Mouse (Mus musculus): ENCODE data around the gene Gtf2ird2.

Gtf2ird2 gene

DNA sequence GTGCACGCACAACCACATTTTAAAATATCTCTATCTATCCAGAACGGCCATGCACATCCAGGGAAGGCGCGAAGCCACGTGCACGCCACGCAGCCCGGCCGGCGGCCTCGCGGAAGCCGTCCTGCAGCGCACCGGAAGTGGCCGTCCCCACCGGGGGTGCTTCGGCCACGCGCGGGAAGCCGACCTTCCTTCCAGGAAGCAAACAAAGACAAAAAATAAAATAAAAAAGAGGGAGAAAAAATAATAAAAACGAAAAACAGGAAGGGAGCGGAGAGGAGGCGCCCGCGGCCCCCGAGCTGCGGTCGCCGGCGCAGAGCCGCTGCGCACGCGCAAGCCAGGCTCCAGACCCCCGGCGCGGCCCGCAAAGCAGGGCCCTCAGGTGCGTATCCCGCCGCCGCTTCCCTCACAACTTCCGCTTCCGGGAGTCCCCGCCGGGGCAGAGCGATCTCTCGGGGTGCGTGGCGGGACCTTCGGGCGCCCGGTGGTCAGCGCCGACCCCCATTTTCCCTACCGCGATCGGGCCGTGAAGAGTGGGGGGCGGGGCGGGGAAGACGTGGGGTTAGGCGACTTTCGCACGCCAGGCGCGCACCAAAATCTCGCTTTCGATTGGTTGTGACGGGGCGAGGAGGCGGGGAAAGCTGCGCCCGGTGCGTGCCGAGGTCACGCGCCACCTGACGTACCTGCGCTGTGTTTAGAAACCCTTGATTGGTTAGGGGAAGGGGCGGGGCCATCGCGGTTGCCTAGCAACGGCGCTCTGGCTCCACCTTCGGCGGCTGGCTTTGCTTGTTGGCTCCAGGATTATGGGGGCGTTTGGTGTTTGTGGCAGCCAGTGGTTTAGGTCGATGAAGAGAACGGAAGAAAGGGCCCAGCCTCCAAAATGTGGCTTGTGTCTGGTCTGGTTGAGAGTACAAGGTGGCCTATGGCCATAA, at the start of gene Gtf2ird2:
TSS of gene Gtf2ird2 (plus strand) at position 140 of the 929 bp plus-strand sequence.
- DNase-seq, result peak; percentile 99 to 100

DNA sequence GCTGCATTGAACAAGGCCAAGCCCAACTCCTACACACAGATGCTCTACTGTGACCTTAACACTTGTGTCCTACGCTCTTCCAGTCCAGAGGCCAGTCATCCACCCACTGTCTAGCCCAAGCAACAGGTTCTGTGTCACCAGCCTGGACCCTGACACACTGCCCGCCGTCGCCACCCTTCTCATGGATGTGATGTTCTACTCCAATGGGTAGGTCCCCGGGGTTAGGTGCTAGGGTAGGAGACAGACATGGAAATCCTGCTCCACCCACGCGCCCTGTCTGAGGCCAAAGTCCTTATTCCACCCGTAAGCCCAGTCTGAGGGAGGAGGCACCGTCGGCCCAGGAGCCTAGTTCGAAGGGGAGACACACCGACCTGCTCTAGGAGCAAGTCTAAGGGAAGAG, 47.8 kb upstream of the Gtf2ird2 start:
- no peak for DNase-seq

GRCm38 (mm10) chr5:134137933-134138332, 45.9 kb upstream of the Gtf2ird2 start:
- DNase-seq, result no peak

DNA sequence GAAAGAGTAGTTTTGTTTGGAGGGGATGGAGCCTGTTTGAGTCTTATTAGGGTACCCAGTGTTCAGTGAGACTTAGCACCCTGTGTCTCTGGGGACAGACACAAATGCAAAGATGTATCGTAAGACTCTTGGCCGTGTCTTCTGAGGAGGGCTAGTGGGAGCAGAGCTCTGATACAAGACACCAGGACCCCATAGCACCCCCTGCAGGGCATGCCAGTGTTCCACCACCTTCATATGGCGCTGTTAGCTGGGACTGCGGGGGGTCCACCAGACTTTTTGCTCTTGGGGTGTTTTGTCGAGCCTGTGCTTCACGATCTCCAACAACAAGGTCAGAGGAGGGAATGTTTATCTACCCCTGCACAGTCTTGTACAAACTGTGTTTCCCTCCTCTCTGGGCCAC, 44.4 kb upstream of the Gtf2ird2 start:
- DNase-seq, result no peak

DNA sequence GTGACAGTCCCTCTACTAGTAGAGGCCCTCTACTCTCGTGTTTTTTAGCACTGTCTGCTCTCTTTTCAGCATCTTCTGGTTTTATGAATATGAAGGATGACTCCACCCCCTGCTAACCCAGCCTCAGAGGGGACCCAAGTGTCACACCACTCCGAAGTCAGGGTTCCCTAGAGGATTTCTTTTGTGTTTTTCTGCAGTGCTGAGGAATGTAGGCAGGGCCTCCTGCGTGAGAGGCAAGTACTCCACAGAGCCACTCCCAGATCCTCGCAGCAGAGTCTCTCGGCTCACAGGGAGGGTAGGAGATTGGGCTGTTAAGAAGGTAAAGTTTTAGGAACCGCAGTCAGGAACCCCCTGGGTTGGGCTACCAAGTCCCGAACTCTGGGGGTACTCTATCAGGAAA, 42.6 kb upstream of the Gtf2ird2 start:
- DNase-seq, result no peak

DNA sequence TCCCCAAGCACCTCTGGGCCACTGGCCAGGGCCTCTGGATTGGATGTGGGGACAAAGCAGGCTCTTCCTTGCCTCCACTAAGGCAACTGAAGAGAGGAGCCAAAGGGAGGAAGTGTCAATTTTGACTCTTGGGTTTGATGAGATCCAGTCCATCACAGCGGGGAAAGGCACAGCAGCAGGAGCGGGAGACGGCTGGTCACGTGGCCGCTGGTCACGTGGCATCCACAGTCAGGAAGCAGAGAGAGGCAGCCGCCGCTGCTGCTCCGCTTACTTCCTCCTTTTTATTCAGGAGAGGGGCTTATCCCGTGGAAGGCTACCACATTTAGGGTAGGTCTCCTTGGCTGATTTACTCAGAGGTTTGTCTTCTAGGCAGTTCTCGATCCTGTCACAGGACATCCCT, 41.4 kb upstream of the Gtf2ird2 start:
- no peak for DNase-seq

DNA sequence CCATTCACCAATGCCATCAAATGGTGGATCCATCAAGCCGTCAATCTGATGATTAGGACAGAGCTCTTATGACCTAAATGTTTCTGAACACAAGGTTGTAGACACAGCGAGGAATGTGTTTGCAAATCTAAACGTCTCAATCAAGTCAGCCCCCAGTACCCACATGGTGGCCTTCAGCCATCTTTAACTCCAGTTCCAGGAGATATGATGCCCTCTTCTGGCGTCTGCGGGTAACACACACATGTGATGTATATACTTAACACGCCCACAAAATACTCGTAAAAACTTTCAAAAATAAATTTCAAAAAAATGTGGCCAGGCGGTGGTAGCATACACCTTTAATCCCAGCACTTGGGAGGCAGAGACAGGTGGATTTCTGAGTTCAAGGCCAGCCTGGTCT, 38.8 kb upstream of the Gtf2ird2 start:
- DNase-seq, result no peak

- DNase-seq, result no peak
These were observed 36.5 kb upstream of the Gtf2ird2 start for GRCm38 (mm10) chr5:134147194-134147753.

DNA sequence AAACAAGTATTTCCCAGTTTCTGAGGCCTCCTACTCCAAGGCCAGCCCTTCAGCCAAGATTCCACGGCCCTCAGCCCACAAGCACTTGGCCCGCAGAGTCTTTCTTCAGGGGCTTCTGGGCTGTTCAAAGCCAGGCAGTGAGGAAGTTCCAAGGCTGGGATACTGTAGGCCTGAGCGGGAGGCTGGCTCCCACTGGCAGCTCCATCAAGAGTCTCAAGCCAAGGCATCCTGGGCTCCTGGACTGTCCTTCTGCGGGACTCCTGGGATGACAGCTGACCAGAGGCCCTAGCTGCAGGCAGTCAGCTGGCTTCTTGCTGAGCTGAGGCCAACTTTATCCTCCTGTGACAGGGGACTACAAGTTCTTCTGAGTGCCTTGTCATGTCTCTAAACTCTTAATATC, 35.7 kb upstream of the Gtf2ird2 start:
- DNase-seq, result peak in 1 of 2 experiments; percentile 23

GRCm38 (mm10) chr5:134151895-134152294, 31.9 kb upstream of the Gtf2ird2 start:
- DNase-seq, result no peak

DNA sequence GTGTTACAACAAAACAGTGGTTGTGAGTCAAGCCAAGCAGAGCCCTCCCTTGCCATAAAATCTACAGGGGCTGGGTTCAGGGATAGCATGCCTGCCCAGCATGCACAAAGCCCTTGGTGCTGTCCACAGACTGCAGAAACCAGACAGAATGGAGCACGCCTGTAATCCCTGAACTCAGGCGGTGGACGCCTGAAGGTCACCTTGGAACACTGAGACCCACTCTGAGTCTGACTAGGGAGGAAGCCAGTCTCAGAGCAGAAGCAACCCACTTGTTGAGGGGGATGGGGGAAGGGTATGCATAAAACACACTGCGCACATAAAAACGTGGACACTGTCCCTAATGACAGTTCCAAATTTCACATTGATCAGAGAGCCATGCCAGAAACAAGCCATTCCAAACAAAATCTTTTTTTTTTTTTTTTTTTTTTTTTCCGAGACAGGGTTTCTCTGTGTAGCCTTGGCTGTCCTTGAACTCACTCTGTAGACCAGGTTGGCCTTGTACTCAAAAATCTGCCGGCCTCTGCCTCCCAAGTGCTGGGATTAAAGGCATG, 27.8 kb upstream of the Gtf2ird2 start:
- DNase-seq, result no peak

DNA sequence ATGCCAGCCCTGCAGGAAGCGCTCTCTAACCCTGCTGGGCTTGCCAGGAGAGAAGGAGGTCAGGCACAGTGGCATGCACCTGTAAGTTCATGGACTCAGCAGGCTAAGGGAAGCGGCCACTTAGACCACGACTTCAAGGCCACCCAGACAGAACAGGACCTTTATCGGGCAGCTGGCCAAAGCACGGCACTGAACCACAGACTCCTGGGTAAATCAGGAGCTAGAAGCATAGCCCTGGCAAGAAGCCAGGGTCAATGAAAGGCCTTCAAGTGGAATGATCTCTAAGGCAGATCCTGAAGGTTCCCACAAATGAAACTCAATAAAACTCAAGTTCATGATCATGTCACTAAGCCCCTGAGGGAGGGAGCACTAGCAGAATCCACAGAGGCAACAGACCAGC, 19.1 kb upstream of the Gtf2ird2 start:
- DNase-seq, result peak in 1 of 2 experiments; percentile 41

DNA sequence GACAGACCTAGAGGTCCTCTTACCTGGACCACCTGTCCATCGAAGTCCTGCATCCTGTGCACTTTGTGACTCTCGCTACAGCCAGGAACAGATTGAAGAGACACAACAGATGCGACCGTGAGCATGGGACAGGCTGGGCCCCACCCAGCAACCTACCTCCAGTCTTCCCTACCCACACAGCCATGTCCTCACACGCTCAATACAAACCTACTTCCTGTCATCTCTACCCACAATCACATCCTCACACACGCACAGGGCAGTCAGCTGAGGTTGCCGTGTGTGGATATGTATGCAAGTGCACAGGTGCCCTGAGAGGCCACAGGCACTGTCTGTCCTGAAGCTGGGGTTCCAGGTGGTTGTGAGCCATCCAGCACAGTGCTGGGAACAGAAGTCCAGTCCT, 17.2 kb upstream of the Gtf2ird2 start:
- DNase-seq, result no peak

DNA sequence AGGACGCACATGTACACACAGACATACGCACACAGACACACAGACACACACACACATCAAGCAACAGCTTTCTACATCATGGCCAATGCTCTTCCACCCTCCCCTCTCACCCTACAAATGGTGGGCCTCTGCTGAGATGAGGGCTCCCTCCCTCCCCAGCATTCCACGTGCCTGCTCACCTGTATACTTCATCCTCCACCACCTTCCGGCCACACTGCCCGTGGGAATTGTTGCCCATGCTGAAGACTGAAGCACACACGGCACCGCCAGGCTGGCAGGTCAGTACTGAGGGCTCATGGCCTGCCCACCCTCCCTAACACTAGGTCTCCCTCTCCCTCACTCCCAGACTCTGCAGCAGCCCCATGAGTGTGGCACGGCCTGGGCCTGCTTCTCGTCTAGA, 15.8 kb upstream of the Gtf2ird2 start:
- DNase-seq, result no peak

- DNase-seq, result no peak
These were observed 14.6 kb upstream of the Gtf2ird2 start for GRCm38 (mm10) chr5:134169231-134169630.

GRCm38 (mm10) chr5:134170167-134170566, 13.7 kb upstream of the Gtf2ird2 start:
- no peak for DNase-seq

DNA sequence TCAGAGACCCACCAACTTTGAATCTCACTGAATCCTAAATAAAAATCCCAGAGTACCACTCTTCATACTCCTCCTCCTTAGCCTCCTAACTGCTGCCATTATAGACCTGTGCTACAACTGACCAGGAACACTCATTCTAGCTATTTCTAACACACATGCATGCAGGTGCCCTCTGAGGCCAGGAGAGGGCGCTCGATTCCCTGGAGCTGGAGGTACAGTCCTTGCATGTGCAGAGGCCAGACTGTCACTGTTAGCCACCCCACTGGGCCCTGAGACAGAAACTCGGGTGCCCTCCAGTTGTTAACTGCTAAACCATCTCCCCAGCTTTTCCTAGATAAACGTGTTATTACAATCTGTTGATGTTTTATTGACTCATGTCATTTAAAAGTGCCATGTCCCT, 10.6 kb upstream of the Gtf2ird2 start:
- peak in 1 of 2 experiments; percentile 34 for DNase-seq

GRCm38 (mm10) chr5:134175696-134176095, 8.1 kb upstream of the Gtf2ird2 start:
- peak in 1 of 2 experiments; percentile 20 for DNase-seq

- DNase-seq, result peak; percentile 86 to 90
These were observed 7.5 kb upstream of the Gtf2ird2 start, which contains the start of gene Rcc1l for GRCm38 (mm10) chr5:134176169-134176881. TSS of gene Rcc1l (minus strand) at chr5:134176774.

GRCm38 (mm10) chr5:134178536-134178935, 5.3 kb upstream of the Gtf2ird2 start:
- DNase-seq, result no peak

GRCm38 (mm10) chr5:134179871-134180270, 3.9 kb upstream of the Gtf2ird2 start:
- DNase-seq, result peak; percentile 77 to 87

DNA sequence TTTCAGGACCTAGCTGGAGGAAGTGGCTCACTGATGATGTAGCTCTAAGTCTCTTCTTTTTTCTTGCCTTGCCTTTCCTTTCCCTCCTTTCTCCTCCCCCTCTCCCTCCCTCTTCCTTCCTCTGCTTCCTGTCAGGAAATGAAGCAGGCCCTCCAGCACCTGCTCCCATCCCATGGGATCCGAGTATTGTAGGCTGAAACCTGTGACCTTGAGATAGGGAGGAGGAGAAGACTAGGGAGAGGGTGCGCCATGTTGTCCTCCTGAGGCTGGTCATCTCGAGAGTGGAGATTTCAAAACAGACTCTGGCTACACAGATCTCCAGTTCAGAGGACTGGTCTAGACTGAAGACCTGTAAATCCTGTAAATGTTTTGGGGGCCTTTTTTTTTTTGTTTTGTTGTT, 1.6 kb upstream of the Gtf2ird2 start:
- DNase-seq, result no peak

GRCm38 (mm10) chr5:134182735-134183134, 1.1 kb upstream of the Gtf2ird2 start:
- DNase-seq, result no peak
